Mouse (Mus musculus) CH12.LX (cell line): ENCODE measurements at regions not wholly inside any gene's neighbourhood (a gene's known extent, or its start where the extent isn't known, plus 50 kb on each side); places are given as distances from the start of the nearest gene placed in this dataset.

Experiments
- DNase-seq: peaks from one replicate; pipeline ENCODE4 v3.0.0-alpha.2; 2013; ENCODE audit errors: extremely low read depth
- H3K27ac ChIP-seq: 2 replicates; pipeline ENCODE4 v1.5.1; 2012; ENCODE audit warnings: low read depth, mild to moderate bottlenecking, control low read depth, moderate library complexity; ENCODE audit not compliant: insufficient read depth
- H3K27me3 ChIP-seq: replicated peaks from 2 replicates; pipeline ENCODE3; 2012; ENCODE audit warnings: inconsistent platforms
- H3K36me3 ChIP-seq, 2 experiments: replicated peaks in 1 of 2; 2 replicates each; pipeline versions ENCODE3 to v1.6.1; 2012; ENCODE audit warnings: inconsistent platforms in 1 of 2, low read length in 1 of 2, mild to moderate bottlenecking in 1 of 2, mixed read lengths in 1 of 2, moderate library complexity in 1 of 2; ENCODE audit not compliant: control insufficient read depth in 1 of 2, insufficient read depth in 1 of 2
- H3K4me1 ChIP-seq, 2 experiments: 2 replicates each; pipeline ENCODE4 v1.6.1; 2012; ENCODE audit warnings: inconsistent platforms in 1 of 2, moderate library complexity in 1 of 2; ENCODE audit not compliant: insufficient read depth in 2 of 2, control insufficient read depth in 1 of 2
- H3K4me2 ChIP-seq: 2 replicates; pipeline ENCODE4 v1.6.1; 2012; ENCODE audit warnings: low read depth, mild to moderate bottlenecking, control low read depth; ENCODE audit not compliant: poor library complexity, insufficient read depth, severe bottlenecking
- H3K4me3 ChIP-seq, 3 experiments: fragments of 150-350 bp in 1 of 3; sonication (generic) in 1 of 3; replicated peaks in 1 of 3; 2 replicates each; pipeline versions ENCODE3 to v1.5.1; 2011 to 2012; ENCODE audit warnings: low read depth in 2 of 3, low read length in 2 of 3, mild to moderate bottlenecking in 2 of 3, moderate library complexity in 2 of 3, control low read depth in 1 of 3, improper control_type of control experiment in 1 of 3, inconsistent platforms in 1 of 3, mixed read lengths in 1 of 3; ENCODE audit not compliant: poor library complexity in 1 of 3
- H3K79me2 ChIP-seq: replicated peaks from 2 replicates; pipeline ENCODE4 v1.6.1; 2012; ENCODE audit warnings: mild to moderate bottlenecking, moderate library complexity; ENCODE audit not compliant: control insufficient read depth, poor library complexity, insufficient read depth, severe bottlenecking; ENCODE audit errors: extremely low read depth
- H3K9ac ChIP-seq: 2 replicates; pipeline ENCODE4 v1.6.1; 2012; ENCODE audit warnings: low read depth, mild to moderate bottlenecking, control low read depth, moderate library complexity; ENCODE audit not compliant: insufficient read depth
- H3K9me3 ChIP-seq: replicated peaks from 2 replicates; pipeline ENCODE3; 2012; ENCODE audit warnings: low read length, inconsistent platforms, mixed read lengths
- CHD2 ChIP-seq: IDR thresholded peaks from 2 replicates; pipeline ENCODE4 v1.6.1; 2011; ENCODE audit warnings: low read length, improper control_type of control experiment
- CTCF ChIP-seq, 2 experiments: IDR thresholded peaks in 1 of 2; conservative IDR thresholded peaks in 1 of 2; 2 replicates each; pipeline ENCODE4 v1.5.1; 2011 to 2012; ENCODE audit warnings: low read depth in 2 of 2, low read length in 2 of 2, improper control_type of control experiment in 1 of 2, inconsistent platforms in 1 of 2, mild to moderate bottlenecking in 1 of 2, moderate library complexity in 1 of 2
- E2F4 ChIP-seq: IDR thresholded peaks from 2 replicates; pipeline ENCODE4 v1.6.1; 2011; ENCODE audit warnings: low read depth, low read length, improper control_type of control experiment; ENCODE audit not compliant: insufficient replicate concordance
- EP300 ChIP-seq: IDR thresholded peaks from 2 replicates; pipeline ENCODE4 v1.6.1; 2011; ENCODE audit warnings: low read length, improper control_type of control experiment
- ETS1 ChIP-seq: conservative IDR thresholded peaks from 2 replicates; pipeline ENCODE4 v1.6.1; 2012; ENCODE audit warnings: low read depth, mild to moderate bottlenecking, inconsistent platforms, low read length, improper control_type of control experiment, moderate library complexity
- GABPA ChIP-seq: IDR thresholded peaks from 2 replicates; pipeline ENCODE4 v1.6.1; 2012; ENCODE audit warnings: low read depth, low read length, improper control_type of control experiment, inconsistent platforms; ENCODE audit not compliant: insufficient replicate concordance
- HCFC1 ChIP-seq: IDR thresholded peaks from 2 replicates; pipeline ENCODE4 v1.6.1; 2012; ENCODE audit warnings: low read depth, mild to moderate bottlenecking, inconsistent platforms, low read length, improper control_type of control experiment
- IRF4 ChIP-seq: IDR thresholded peaks from 2 replicates; pipeline ENCODE4 v1.6.1; 2014; ENCODE audit warnings: low read depth, mild to moderate bottlenecking, inconsistent platforms, low read length, improper control_type of control experiment
- JUN ChIP-seq: IDR thresholded peaks from 2 replicates; pipeline ENCODE4 v1.6.1; 2011; ENCODE audit warnings: low read depth, mild to moderate bottlenecking, low read length, improper control_type of control experiment, moderate library complexity; ENCODE audit not compliant: insufficient read depth
- JUND ChIP-seq: conservative IDR thresholded peaks from 2 replicates; pipeline ENCODE4 v1.6.1; 2011; ENCODE audit warnings: low read depth, low read length, improper control_type of control experiment
- KAT2A ChIP-seq: IDR thresholded peaks from 2 replicates; pipeline ENCODE4 v1.6.1; 2012; ENCODE audit warnings: low read length, improper control_type of control experiment, inconsistent platforms; ENCODE audit not compliant: insufficient replicate concordance
- MAX ChIP-seq: IDR thresholded peaks from 2 replicates; pipeline ENCODE4 v1.6.1; 2011; ENCODE audit warnings: low read length, improper control_type of control experiment
- MAZ ChIP-seq: IDR thresholded peaks from 2 replicates; pipeline ENCODE4 v1.6.1; 2012; ENCODE audit warnings: low read depth, mild to moderate bottlenecking, inconsistent platforms, low read length, improper control_type of control experiment, moderate library complexity
- MXI1 ChIP-seq: IDR thresholded peaks from 2 replicates; pipeline ENCODE4 v1.6.1; 2011; ENCODE audit warnings: mild to moderate bottlenecking, low read depth, low read length, improper control_type of control experiment
- MYC ChIP-seq: IDR thresholded peaks from 2 replicates; pipeline ENCODE4 v1.6.1; 2011; ENCODE audit warnings: low read depth, mild to moderate bottlenecking, improper control_type of control experiment, low read length
- NRF1 ChIP-seq: IDR thresholded peaks from 2 replicates; pipeline ENCODE4 v1.6.1; 2014; ENCODE audit warnings: low read depth, mild to moderate bottlenecking, inconsistent platforms, low read length, improper control_type of control experiment, moderate library complexity
- PAX5 ChIP-seq: IDR thresholded peaks from 2 replicates; pipeline ENCODE4 v1.6.1; 2012; ENCODE audit warnings: low read length, inconsistent platforms, mixed read lengths
- POLR2AphosphoS2 ChIP-seq: IDR thresholded peaks from 2 replicates; pipeline ENCODE4 v1.6.1; 2011; ENCODE audit warnings: low read depth, low read length, improper control_type of control experiment
- SIN3A ChIP-seq: IDR thresholded peaks from 2 replicates; pipeline ENCODE4 v1.6.1; 2012; ENCODE audit warnings: low read length, improper control_type of control experiment, inconsistent platforms
- SMC3 ChIP-seq: IDR thresholded peaks from 2 replicates; pipeline ENCODE4 v1.6.1; 2011; ENCODE audit warnings: low read depth, low read length, improper control_type of control experiment
- TBP ChIP-seq: conservative IDR thresholded peaks from 2 replicates; pipeline ENCODE4 v1.6.1; 2011; ENCODE audit warnings: low read depth, low read length, improper control_type of control experiment
- UBTF ChIP-seq: IDR thresholded peaks from 2 replicates; pipeline ENCODE4 v1.6.1; 2012; ENCODE audit warnings: low read depth, mild to moderate bottlenecking, inconsistent platforms, low read length, improper control_type of control experiment, moderate library complexity
- USF2 ChIP-seq: conservative IDR thresholded peaks from 2 replicates; pipeline ENCODE4 v1.6.1; 2011; ENCODE audit warnings: low read depth, low read length, improper control_type of control experiment
- ZKSCAN1 ChIP-seq: IDR thresholded peaks from 2 replicates; pipeline ENCODE4 v1.6.1; 2012; ENCODE audit warnings: low read depth, inconsistent platforms, low read length, improper control_type of control experiment, borderline replicate concordance
- ZNF384 ChIP-seq: IDR thresholded peaks from 2 replicates; pipeline ENCODE4 v1.6.1; 2012; ENCODE audit warnings: low read depth, low read length, improper control_type of control experiment, inconsistent platforms
- dilution Hi-C: fragments of 300-500 bp; cut with MboI; formaldehyde crosslinking; loops from 2 replicates; pipeline ENCODE4 v1.14.3; 2020; ENCODE audit warnings: low sequenced_read_pairs; ENCODE audit not compliant: extremely low pct_unique_long_range_greater_than_20kb, extremely low pct_ligation_motif_present
- in situ Hi-C: fragments of 300-500 bp; cut with MboI; formaldehyde crosslinking; loops from 3 replicates; pipeline ENCODE4 v1.14.3; 2019; ENCODE audit warnings: low sequenced_read_pairs, low pct_ligation_motif_present, low pct_unique_long_range_greater_than_20kb, mixed read lengths

- Histone ChIP-seq H3K27me3 (no peaks in the 10 kb centered on the region), H3K9ac (no peak overlapping the region), H3K4me1 (no peaks in the 10 kb centered on the region), H3K79me2 (no peaks in the 10 kb centered on the region), H3K9me3 (peaks cover 18% of the 10 kb centered on the region), H3K4me2 (no peak overlapping the region), H3K4me3 (no peak overlapping the region), H3K27ac (no peak overlapping the region), H3K36me3 (no peaks in the 10 kb centered on the region)
- dilution Hi-C loops = no loop called here
- DNase-seq = no peak
- TF ChIP-seq IRF4 (no peak), TBP (no peak), SMC3 (no peak), SIN3A (no peak), MAX (no peak), JUND (no peak), MYC (no peak), JUN (no peak), POLR2AphosphoS2 (no peak), GABPA (no peak)
- in situ Hi-C loops = no loop called here
These were observed 414.7 kb downstream of the Gm11232 start for GRCm38 (mm10) chr4:71343068-71343467.

GRCm38 (mm10) chr4:71338582-71338981 lies 419.2 kb downstream of the Gm11232 start:
- DNase-seq = no peak
- Histone ChIP-seq H3K27me3 (no peaks in the 10 kb centered on the region), H3K4me3 (no peak overlapping the region), H3K79me2 (no peaks in the 10 kb centered on the region), H3K4me2 (no peak overlapping the region), H3K9ac (no peak overlapping the region), H3K9me3 (peaks cover 14% of the 10 kb centered on the region), H3K27ac (no peak overlapping the region), H3K4me1 (no peaks in the 10 kb centered on the region), H3K36me3 (no peaks in the 10 kb centered on the region)
- TF ChIP-seq NRF1 = no peak
- TF ChIP-seq JUN = no peak
- TF ChIP-seq CTCF (conservative IDR thresholded peaks at IDR 0.05 in 1 of 2, IDR thresholded peaks at IDR 0.05 in 1 of 2; ENCODE audit: low read depth in 2 of 2, low read length in 2 of 2) = no peak
- no peak for TF ChIP-seq ZNF384
- no peak for TF ChIP-seq USF2
- TF ChIP-seq KAT2A = no peak
- no peak for TF ChIP-seq MXI1
- no peak for TF ChIP-seq MAZ
- TF ChIP-seq SIN3A = no peak
- TF ChIP-seq MYC = no peak
- TF ChIP-seq HCFC1 = no peak
- TF ChIP-seq CHD2 = no peak
- no peak for TF ChIP-seq MAX
- TF ChIP-seq E2F4 = no peak
- TF ChIP-seq PAX5 = no peak
- no peak for TF ChIP-seq EP300
- TF ChIP-seq ZKSCAN1 = no peak
- no peak for TF ChIP-seq ETS1
- no peak for TF ChIP-seq UBTF
- TF ChIP-seq JUND = no peak
- dilution Hi-C loops = no loop called here
- in situ Hi-C loops = no loop called here
